Mouse (Mus musculus): ENCODE measurements around the gene Aqp7. TPM values are rescaled to one million over a fixed set of nuclear protein-coding genes. Genes with fewer than 3 reads are reported as not detected.

Gene Aqp7
- polyA plus RNA-seq, 1 experiment: not detected

GRCm38 (mm10) chr4:41046254-41046795 lies 1.6 kb downstream of the Aqp7 start:
- H3K79me2 ChIP-seq (ENCODE audit: control insufficient read depth, insufficient read depth): no peaks in the 10 kb centered on the region
- H3K79me3 ChIP-seq (ENCODE audit: low read depth): no peaks in the 10 kb centered on the region
- H3ac ChIP-seq (ENCODE audit: control insufficient read depth, insufficient read length, low read depth): no peak overlapping the region
- H3K36me3 ChIP-seq (ENCODE audit: control insufficient read depth, insufficient read depth): no peaks in the 10 kb centered on the region
- no peaks in the 10 kb centered on the region for H3K27me3 ChIP-seq (ENCODE audit: control insufficient read depth, insufficient read depth, insufficient read length)
- H3K4me3 ChIP-seq (ENCODE audit: insufficient read depth, poor library complexity, severe bottlenecking): no peak overlapping the region
- TF ChIP-seq CTCF (IDR thresholded peaks at IDR 0.05; ENCODE audit: control insufficient read depth, insufficient read depth, insufficient read length) (no peak), MYOG (IDR thresholded peaks at IDR 0.05; ENCODE audit: control insufficient read depth, extremely low read depth, insufficient read length) (no peak), MYOD1 (IDR thresholded peaks at IDR 0.05; ENCODE audit: control insufficient read depth, insufficient read length, low read depth) (no peak), FOSL1 (IDR thresholded peaks at IDR 0.05; ENCODE audit: insufficient read depth, low read length, poor library complexity, severe bottlenecking) (no peak), MAX (IDR thresholded peaks at IDR 0.05) (no peak), CEBPB (IDR thresholded peaks at IDR 0.05; ENCODE audit: low read depth) (no peak), USF1 (IDR thresholded peaks at IDR 0.05; ENCODE audit: low read depth) (no peak)

- Histone ChIP-seq H3K27me3 (ENCODE audit: control insufficient read depth, insufficient read depth, insufficient read length) (no peaks in the 10 kb centered on the region), H3K79me3 (ENCODE audit: low read depth) (no peaks in the 10 kb centered on the region), H3K36me3 (ENCODE audit: control insufficient read depth, insufficient read depth) (no peaks in the 10 kb centered on the region), H3K79me2 (ENCODE audit: control insufficient read depth, insufficient read depth) (no peaks in the 10 kb centered on the region), H3K4me3 (ENCODE audit: insufficient read depth, poor library complexity, severe bottlenecking) (no peak overlapping the region), H3ac (ENCODE audit: control insufficient read depth, insufficient read length, low read depth) (no peak overlapping the region)
- TF ChIP-seq CEBPB (IDR thresholded peaks at IDR 0.05; ENCODE audit: low read depth): no peak
- TF ChIP-seq MYOG (IDR thresholded peaks at IDR 0.05; ENCODE audit: control insufficient read depth, extremely low read depth, insufficient read length): no peak
- TF ChIP-seq FOSL1 (IDR thresholded peaks at IDR 0.05; ENCODE audit: insufficient read depth, low read length, poor library complexity, severe bottlenecking): no peak
- no peak for TF ChIP-seq USF1 (IDR thresholded peaks at IDR 0.05; ENCODE audit: low read depth)
- TF ChIP-seq MAX (IDR thresholded peaks at IDR 0.05): no peak
- TF ChIP-seq MYOD1 (IDR thresholded peaks at IDR 0.05; ENCODE audit: control insufficient read depth, insufficient read length, low read depth): no peak
- TF ChIP-seq CTCF (IDR thresholded peaks at IDR 0.05; ENCODE audit: control insufficient read depth, insufficient read depth, insufficient read length): no peak
Observed at GRCm38 (mm10) chr4:41045288-41045687, 2.7 kb downstream of the Aqp7 start.

- Histone ChIP-seq H3K36me3 (ENCODE audit: control insufficient read depth, insufficient read depth) (no peaks in the 10 kb centered on the region), H3ac (ENCODE audit: control insufficient read depth, insufficient read length, low read depth) (no peak overlapping the region), H3K4me3 (ENCODE audit: insufficient read depth, poor library complexity, severe bottlenecking) (no peak overlapping the region), H3K79me2 (ENCODE audit: control insufficient read depth, insufficient read depth) (no peaks in the 10 kb centered on the region), H3K27me3 (ENCODE audit: control insufficient read depth, insufficient read depth, insufficient read length) (no peaks in the 10 kb centered on the region), H3K79me3 (ENCODE audit: low read depth) (no peaks in the 10 kb centered on the region)
- TF ChIP-seq MYOD1 (IDR thresholded peaks at IDR 0.05; ENCODE audit: control insufficient read depth, insufficient read length, low read depth): no peak
- TF ChIP-seq USF1 (IDR thresholded peaks at IDR 0.05; ENCODE audit: low read depth): no peak
- TF ChIP-seq FOSL1 (IDR thresholded peaks at IDR 0.05; ENCODE audit: insufficient read depth, low read length, poor library complexity, severe bottlenecking): no peak
- no peak for TF ChIP-seq CTCF (IDR thresholded peaks at IDR 0.05; ENCODE audit: control insufficient read depth, insufficient read depth, insufficient read length)
- TF ChIP-seq CEBPB (IDR thresholded peaks at IDR 0.05; ENCODE audit: low read depth): no peak
- TF ChIP-seq MYOG (IDR thresholded peaks at IDR 0.05; ENCODE audit: control insufficient read depth, extremely low read depth, insufficient read length): no peak
- TF ChIP-seq MAX (IDR thresholded peaks at IDR 0.05): no peak
Observed at GRCm38 (mm10) chr4:41043961-41044360, 4.0 kb downstream of the Aqp7 start.

GRCm38 (mm10) chr4:41042880-41043279 lies 5.1 kb downstream of the Aqp7 start:
- Histone ChIP-seq H3K27me3 (ENCODE audit: control insufficient read depth, insufficient read depth, insufficient read length) (no peaks in the 10 kb centered on the region), H3K79me3 (ENCODE audit: low read depth) (no peaks in the 10 kb centered on the region)
- TF ChIP-seq USF1 (IDR thresholded peaks at IDR 0.05; ENCODE audit: low read depth) (no peak), CEBPB (IDR thresholded peaks at IDR 0.05; ENCODE audit: low read depth) (no peak), MAX (IDR thresholded peaks at IDR 0.05) (no peak), MYOD1 (IDR thresholded peaks at IDR 0.05; ENCODE audit: control insufficient read depth, insufficient read length, low read depth) (no peak), MYOG (IDR thresholded peaks at IDR 0.05; ENCODE audit: control insufficient read depth, extremely low read depth, insufficient read length) (no peak), CTCF (IDR thresholded peaks at IDR 0.05; ENCODE audit: control insufficient read depth, insufficient read depth, insufficient read length) (no peak), FOSL1 (IDR thresholded peaks at IDR 0.05; ENCODE audit: insufficient read depth, low read length, poor library complexity, severe bottlenecking) (no peak)

GRCm38 (mm10) chr4:41040983-41041382 lies 7.0 kb downstream of the Aqp7 start:
- Histone ChIP-seq H3K79me2 (ENCODE audit: control insufficient read depth, insufficient read depth) (no peaks in the 10 kb centered on the region), H3K27me3 (ENCODE audit: control insufficient read depth, insufficient read depth, insufficient read length) (no peaks in the 10 kb centered on the region), H3K79me3 (ENCODE audit: low read depth) (no peaks in the 10 kb centered on the region), H3ac (ENCODE audit: control insufficient read depth, insufficient read length, low read depth) (no peak overlapping the region), H3K4me3 (ENCODE audit: insufficient read depth, poor library complexity, severe bottlenecking) (no peak overlapping the region), H3K36me3 (ENCODE audit: control insufficient read depth, insufficient read depth) (no peaks in the 10 kb centered on the region)
- no peak for TF ChIP-seq MYOG (IDR thresholded peaks at IDR 0.05; ENCODE audit: control insufficient read depth, extremely low read depth, insufficient read length)
- no peak for TF ChIP-seq FOSL1 (IDR thresholded peaks at IDR 0.05; ENCODE audit: insufficient read depth, low read length, poor library complexity, severe bottlenecking)
- TF ChIP-seq MYOD1 (IDR thresholded peaks at IDR 0.05; ENCODE audit: control insufficient read depth, insufficient read length, low read depth): no peak
- no peak for TF ChIP-seq CEBPB (IDR thresholded peaks at IDR 0.05; ENCODE audit: low read depth)
- TF ChIP-seq CTCF (IDR thresholded peaks at IDR 0.05; ENCODE audit: control insufficient read depth, insufficient read depth, insufficient read length): no peak
- TF ChIP-seq MAX (IDR thresholded peaks at IDR 0.05): no peak
- TF ChIP-seq USF1 (IDR thresholded peaks at IDR 0.05; ENCODE audit: low read depth): no peak

More at GRCm38 (mm10) chr4:41042880-41043279, 5.1 kb downstream of the Aqp7 start:
- Histone ChIP-seq H3K79me2 (ENCODE audit: control insufficient read depth, insufficient read depth) (no peaks in the 10 kb centered on the region), H3K4me3 (ENCODE audit: insufficient read depth, poor library complexity, severe bottlenecking) (no peak overlapping the region), H3K36me3 (ENCODE audit: control insufficient read depth, insufficient read depth) (no peaks in the 10 kb centered on the region), H3ac (ENCODE audit: control insufficient read depth, insufficient read length, low read depth) (no peak overlapping the region)
